Mouse (Mus musculus) midbrain, embryonic 12.5 days (tissue): ENCODE data around the gene Bag3. TPM values are rescaled to one million over a fixed set of nuclear protein-coding genes. Genes with fewer than 3 reads are reported as not detected.

Source experiments
- ATAC-seq: fragments of 200-750 bp; cut with Nextera tagmentation; 2 replicates; pipeline ENCODE4 v1.8.0; 2017; ENCODE audit warnings: low read depth, moderate TSS enrichment, moderate library complexity; ENCODE audit not compliant: low FRiP score
- H3K27ac ChIP-seq: fragments of 300-500 bp; sonication (generic); replicated peaks from 2 replicates; pipeline ENCODE4 v1.5.1; 2016; ENCODE audit warnings: mild to moderate bottlenecking
- H3K27me3 ChIP-seq: fragments of 300-500 bp; sonication (generic); 2 replicates; pipeline ENCODE4 v1.6.1; 2016; ENCODE audit warnings: mild to moderate bottlenecking
- H3K36me3 ChIP-seq: fragments of 300-500 bp; sonication (generic); 2 replicates; pipeline ENCODE4 v1.6.1; 2016
- H3K4me1 ChIP-seq: fragments of 300-500 bp; sonication (generic); 2 replicates; pipeline ENCODE4 v1.6.1; 2016
- H3K4me2 ChIP-seq: fragments of 300-500 bp; sonication (generic); replicated peaks from 2 replicates; pipeline ENCODE4 v1.6.1; 2016; ENCODE audit warnings: mild to moderate bottlenecking, moderate library complexity
- H3K4me3 ChIP-seq: fragments of 300-500 bp; sonication (generic); 2 replicates; pipeline ENCODE4 v1.5.1; 2016; ENCODE audit warnings: mild to moderate bottlenecking
- H3K9ac ChIP-seq: fragments of 300-500 bp; sonication (generic); replicated peaks from 2 replicates; pipeline ENCODE4 v1.6.1; 2016; ENCODE audit warnings: mild to moderate bottlenecking, moderate library complexity
- H3K9me3 ChIP-seq: fragments of 300-500 bp; sonication (generic); 2 replicates; pipeline ENCODE4 v1.6.1; 2016; ENCODE audit warnings: mild to moderate bottlenecking
- WGBS: fragments of 180-500 bp; shearing (Covaris S2); methylation state at CpG from one replicate; pipeline ENCODE4 v1.1.7; 2016; 5-methylcytosine and 5-hydroxymethylcytosine counted together
- polyA plus RNA-seq: library from polyadenylated mRNA; unstranded; fragments of >200 nt; fragmentation: Nextera tagmentation; extraction: Ambion mirVana; gene quantifications from 2 replicates; pipeline ENCODE4 v1.2.1, GENCODE M21; 2016

Bag3 gene
- polyA plus RNA-seq, 1 experiment from 2014 or later, result 3.9 TPM

GRCm38 (mm10) chr7:128538769-128539168 lies 15.4 kb downstream of the Bag3 start:
- Histone ChIP-seq H3K4me2 (no peak overlapping the region), H3K9ac (no peak overlapping the region), H3K4me3 (no peak overlapping the region), H3K9me3 (no peaks in the 10 kb centered on the region), H3K27ac (no peak overlapping the region), H3K4me1 (peaks cover 22% of the 10 kb centered on the region), H3K36me3 (no peaks in the 10 kb centered on the region), H3K27me3 (no peaks in the 10 kb centered on the region; the same call in 1 of the 2 replicates)
- 69% methylated on average over 5 of the region's 5 CpGs for WGBS
- ATAC-seq, result no peak

GRCm38 (mm10) chr7:128540111-128540510 lies 16.7 kb downstream of the Bag3 start:
- Histone ChIP-seq H3K9me3 (no peaks in the 10 kb centered on the region), H3K9ac (no peak overlapping the region), H3K36me3 (no peaks in the 10 kb centered on the region), H3K27ac (no peak overlapping the region), H3K4me3 (no peak overlapping the region), H3K4me1 (peaks cover 17% of the 10 kb centered on the region), H3K27me3 (no peaks in the 10 kb centered on the region; the same call in 1 of the 2 replicates), H3K4me2 (no peak overlapping the region)
- 95% methylated on average over 13 of the region's 13 CpGs for WGBS
- no peak for ATAC-seq

GRCm38 (mm10) chr7:128540734-128541133 lies 17.3 kb downstream of the Bag3 start:
- Histone ChIP-seq H3K4me3 (no peak overlapping the region), H3K9me3 (no peaks in the 10 kb centered on the region), H3K36me3 (no peaks in the 10 kb centered on the region), H3K4me1 (peaks cover 11% of the 10 kb centered on the region), H3K9ac (no peak overlapping the region), H3K4me2 (no peak overlapping the region), H3K27me3 (no peaks in the 10 kb centered on the region; the same call in 1 of the 2 replicates), H3K27ac (no peak overlapping the region)
- no peak for ATAC-seq
- WGBS, result 84% methylated on average over 16 of the region's 16 CpGs

- Histone ChIP-seq H3K4me1 (peaks cover 6% of the 10 kb centered on the region), H3K9me3 (no peaks in the 10 kb centered on the region), H3K36me3 (no peaks in the 10 kb centered on the region), H3K9ac (no peak overlapping the region), H3K4me3 (no peak overlapping the region), H3K27me3 (no peaks in the 10 kb centered on the region; the same call in 1 of the 2 replicates), H3K4me2 (no peak overlapping the region), H3K27ac (no peak overlapping the region)
- WGBS, result 80% methylated on average over 9 of the region's 9 CpGs
- ATAC-seq, result no peak
Observed at GRCm38 (mm10) chr7:128541186-128541585, 17.8 kb downstream of the Bag3 start.

GRCm38 (mm10) chr7:128541771-128542170 lies 18.4 kb downstream of the Bag3 start:
- peaks cover 3% of the 10 kb centered on the region for H3K4me1 ChIP-seq
- ATAC-seq, result no peak
- 87% methylated on average over 17 of the region's 17 CpGs for WGBS

GRCm38 (mm10) chr7:128542488-128542887 lies 19.1 kb downstream of the Bag3 start:
- 66% methylated on average over 4 of the region's 4 CpGs for WGBS
- Histone ChIP-seq H3K9me3 (no peaks in the 10 kb centered on the region), H3K36me3 (no peaks in the 10 kb centered on the region), H3K27me3 (no peaks in the 10 kb centered on the region; the same call in 1 of the 2 replicates), H3K4me1 (peaks cover 3% of the 10 kb centered on the region), H3K9ac (no peak overlapping the region), H3K4me3 (no peak overlapping the region), H3K4me2 (no peak overlapping the region), H3K27ac (no peak overlapping the region)
- ATAC-seq, result no peak

More at GRCm38 (mm10) chr7:128541771-128542170, 18.4 kb downstream of the Bag3 start:
- no peak overlapping the region for H3K27ac ChIP-seq
- H3K27me3 ChIP-seq, result no peaks in the 10 kb centered on the region; the same call in 1 of the 2 replicates
- H3K9me3 ChIP-seq, result no peaks in the 10 kb centered on the region
- H3K36me3 ChIP-seq, result no peaks in the 10 kb centered on the region
- H3K4me3 ChIP-seq, result no peak overlapping the region
- H3K9ac ChIP-seq, result no peak overlapping the region
- no peak overlapping the region for H3K4me2 ChIP-seq

GRCm38 (mm10) chr7:128543148-128543855 lies 19.9 kb downstream of the Bag3 start:
- no peak for ATAC-seq
- H3K4me2 ChIP-seq, result no peak overlapping the region

GRCm38 (mm10) chr7:128543961-128544360 lies 20.5 kb downstream of the Bag3 start:
- no peak overlapping the region for H3K27ac ChIP-seq
- H3K27me3 ChIP-seq, result no peaks in the 10 kb centered on the region; the same call in 1 of the 2 replicates
- no peaks in the 10 kb centered on the region for H3K36me3 ChIP-seq
- no peak overlapping the region for H3K4me3 ChIP-seq
- no peak overlapping the region for H3K9ac ChIP-seq
- peaks cover 1% of the 10 kb centered on the region; the same call in 1 of the 2 replicates for H3K4me1 ChIP-seq
- no peak for ATAC-seq
- 88% methylated on average over 3 of the region's 3 CpGs for WGBS
- H3K4me2 ChIP-seq, result no peak overlapping the region
- H3K9me3 ChIP-seq, result no peaks in the 10 kb centered on the region

More at GRCm38 (mm10) chr7:128543148-128543855, 19.9 kb downstream of the Bag3 start:
- Histone ChIP-seq H3K36me3 (no peaks in the 10 kb centered on the region), H3K27ac (no peak overlapping the region), H3K4me1 (no peaks in the 10 kb centered on the region; the same call in none of the 2 replicates), H3K4me3 (no peak overlapping the region), H3K27me3 (no peaks in the 10 kb centered on the region; the same call in 1 of the 2 replicates), H3K9me3 (no peaks in the 10 kb centered on the region), H3K9ac (no peak overlapping the region)
- 75% methylated on average over 14 of the region's 14 CpGs for WGBS

- WGBS, result 89% methylated on average over 7 of the region's 7 CpGs
- Histone ChIP-seq H3K36me3 (no peaks in the 10 kb centered on the region), H3K9me3 (no peaks in the 10 kb centered on the region), H3K4me1 (peaks cover 8% of the 10 kb centered on the region; the same call in 1 of the 2 replicates), H3K27me3 (no peaks in the 10 kb centered on the region; the same call in 1 of the 2 replicates), H3K4me2 (no peak overlapping the region), H3K27ac (no peak overlapping the region), H3K4me3 (no peak overlapping the region), H3K9ac (no peak overlapping the region)
- ATAC-seq, result no peak
Observed at GRCm38 (mm10) chr7:128544566-128545262, 21.3 kb downstream of the Bag3 start.

- H3K4me1 ChIP-seq, result peaks cover 21% of the 10 kb centered on the region
- H3K27ac ChIP-seq, result no peak overlapping the region
- 98% methylated on average over 8 of the region's 8 CpGs for WGBS
- no peak overlapping the region for H3K4me3 ChIP-seq
- no peak overlapping the region for H3K9ac ChIP-seq
- no peak for ATAC-seq
- no peaks in the 10 kb centered on the region for H3K36me3 ChIP-seq
- no peaks in the 10 kb centered on the region for H3K9me3 ChIP-seq
- H3K4me2 ChIP-seq, result no peak overlapping the region
- H3K27me3 ChIP-seq, result no peaks in the 10 kb centered on the region; the same call in 1 of the 2 replicates
Observed at GRCm38 (mm10) chr7:128546031-128546430, 22.6 kb downstream of the Bag3 start.

- Histone ChIP-seq H3K27me3 (0 out of 2 replicates have a peak, but pooled peaks cover 4% of the 10 kb centered on the region), H3K9me3 (no peaks in the 10 kb centered on the region), H3K4me2 (no peak overlapping the region), H3K4me1 (peaks cover 26% of the 10 kb centered on the region), H3K9ac (no peak overlapping the region), H3K36me3 (no peaks in the 10 kb centered on the region), H3K27ac (no peak overlapping the region), H3K4me3 (no peak overlapping the region)
- no peak for ATAC-seq
- WGBS, result 44% methylated on average over 4 of the region's 4 CpGs
Observed at GRCm38 (mm10) chr7:128549137-128549536, 25.7 kb downstream of the Bag3 start.
